Mouse (Mus musculus): Measurements from ENCODE around the gene Sirpb1a. TPM values are rescaled to one million over a fixed set of nuclear protein-coding genes. Genes with fewer than 3 reads are reported as not detected.

Gene Sirpb1a
- polyA plus RNA-seq, 1 experiment from 2014 or later = not detected

DNA sequence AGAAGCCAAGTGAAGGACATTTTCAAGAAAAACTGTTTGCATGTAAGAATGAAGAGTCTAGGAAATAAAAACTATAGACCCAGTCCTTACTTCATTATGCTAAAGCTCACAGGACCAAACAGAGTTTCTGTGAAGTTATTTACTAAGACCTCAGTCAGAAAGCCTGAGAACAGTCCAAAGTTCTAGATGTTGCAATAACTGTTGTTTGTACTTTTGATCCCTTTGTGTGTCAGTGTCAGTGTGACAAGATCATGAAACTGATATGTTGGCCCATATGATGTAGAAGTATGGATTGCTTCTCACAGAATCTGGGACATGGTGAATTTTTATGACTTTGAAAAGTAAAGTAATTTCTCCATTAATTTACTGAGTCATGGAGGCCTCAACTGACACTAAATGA is 96.8 kb downstream of the Sirpb1a start:
- ATAC-seq (ENCODE audit: low read depth) = no peak
- Histone ChIP-seq H3K27me3 (no peaks in the 10 kb centered on the region), H3K9ac (no peak overlapping the region), H3K4me3 (no peak overlapping the region), H3K4me1 (replicated peaks) (no peaks in the 10 kb centered on the region), H3K36me3 (no peaks in the 10 kb centered on the region), H3K9me3 (0 out of 2 replicates have a peak, but pooled peaks cover 4% of the 10 kb centered on the region), H3K27ac (replicated peaks) (no peak overlapping the region), H3K4me2 (no peak overlapping the region)

Other genes starting within 250 kb of the Sirpb1a start
- gene Gm9733, start 94.2 kb downstream of the Sirpb1a start, polyA plus RNA-seq (2015; fragmentation: Nextera tagmentation; extraction: Ambion mirVana) = not detected in 2 replicates
- gene Sirpb1b, start 148.5 kb upstream of the Sirpb1a start, polyA plus RNA-seq (2015; fragmentation: Nextera tagmentation; extraction: Ambion mirVana) = not detected in 2 replicates